Mouse (Mus musculus) spleen, adult 2 months (tissue): ENCODE measurements around the gene Anapc2.

Experiments used
- CTCF ChIP-seq: fragments of 200-500 bp; IDR thresholded peaks from 2 replicates; pipeline ENCODE4 v1.5.1; 2011; ENCODE audit warnings: mild to moderate bottlenecking, inconsistent platforms; ENCODE audit not compliant: insufficient read depth, insufficient read length, insufficient replicate concordance; ENCODE audit errors: extremely low read depth
- POLR2A ChIP-seq: fragments of 200-500 bp; IDR thresholded peaks from 2 replicates; pipeline ENCODE4 v1.6.1; 2011; ENCODE audit warnings: low read depth, low read length, inconsistent platforms

DNA sequence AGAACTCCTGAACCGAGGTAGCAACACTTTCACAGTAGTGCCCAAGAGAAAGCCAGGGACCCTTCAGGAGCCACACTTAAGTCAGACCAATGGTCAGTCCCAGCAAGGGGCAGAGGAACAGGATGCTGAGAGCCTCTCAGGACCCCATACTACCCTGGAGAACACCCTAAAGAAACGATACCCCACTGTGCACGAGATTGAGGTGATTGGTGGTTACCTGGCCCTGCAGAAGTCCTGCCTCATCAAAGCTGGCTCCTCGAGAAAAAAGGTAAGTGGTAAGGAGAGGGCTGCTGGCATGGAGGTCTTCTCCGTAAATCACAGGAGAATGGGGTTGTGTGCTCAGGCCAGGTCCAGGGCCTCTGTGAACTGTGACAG is 8.0 kb upstream of the Anapc2 start:
- no peak for TF ChIP-seq CTCF
- no peak for TF ChIP-seq POLR2A
